Mouse (Mus musculus): ENCODE data around the gene Fbxo40. TPM values are rescaled to one million over a fixed set of nuclear protein-coding genes. Genes with fewer than 3 reads are reported as not detected.

Fbxo40 gene
- polyA plus RNA-seq, 1 experiment from 2014 or later, result 0.12 TPM

- ATAC-seq (no peak), DNase-seq (ENCODE audit: low spot score) (no peak)
- no peaks in the 10 kb centered on the region for H3K36me3 ChIP-seq (ENCODE audit: insufficient read depth, low read length)
- no peak overlapping the region for H3K9ac ChIP-seq (replicated peaks; ENCODE audit: low read depth)
- no peaks in the 10 kb centered on the region for H3K4me1 ChIP-seq (ENCODE audit: insufficient read depth, low read depth, low read length)
- no peaks in the 10 kb centered on the region for H3K27me3 ChIP-seq (replicated peaks; ENCODE audit: insufficient read depth, low read length)
- WGBS, result 68% methylated on average over 4 of the region's 4 CpGs
- no peak overlapping the region for H3K4me3 ChIP-seq (ENCODE audit: low read depth, low read length)
- TF ChIP-seq CTCF (IDR thresholded peaks at IDR 0.05) (no peak), EP300 (IDR thresholded peaks at IDR 0.05) (no peak)
- H3K4me2 ChIP-seq (replicated peaks; ENCODE audit: low read depth, low read length), result no peak overlapping the region
- no peaks in the 10 kb centered on the region for H3K9me3 ChIP-seq (ENCODE audit: low read length)
- no peak overlapping the region for H3K27ac ChIP-seq (ENCODE audit: low read length)
Measured at GRCm38 (mm10) chr16:36941895-36942294, 48.4 kb downstream of the Fbxo40 start.

- no peak overlapping the region for H3K27ac ChIP-seq (ENCODE audit: low read length)
- H3K9ac ChIP-seq (replicated peaks; ENCODE audit: low read depth), result no peak overlapping the region
- no peak for TF ChIP-seq EP300 (IDR thresholded peaks at IDR 0.05)
- no peak for TF ChIP-seq CTCF (IDR thresholded peaks at IDR 0.05)
- no peak overlapping the region for H3K4me2 ChIP-seq (replicated peaks; ENCODE audit: low read depth, low read length)
- H3K9me3 ChIP-seq (ENCODE audit: low read length), result no peaks in the 10 kb centered on the region
- H3K27me3 ChIP-seq (replicated peaks; ENCODE audit: insufficient read depth, low read length), result no peaks in the 10 kb centered on the region
- no peak overlapping the region for H3K4me3 ChIP-seq (ENCODE audit: low read depth, low read length)
- no peaks in the 10 kb centered on the region for H3K4me1 ChIP-seq (ENCODE audit: insufficient read depth, low read depth, low read length)
- peak; percentile 46 for DNase-seq (ENCODE audit: low spot score)
- H3K36me3 ChIP-seq (ENCODE audit: insufficient read depth, low read length), result no peaks in the 10 kb centered on the region
- WGBS, result 57% methylated on average over 6 of the region's 6 CpGs
- peak; percentile 37; the same call in 1 of the 2 replicates for ATAC-seq
Measured at GRCm38 (mm10) chr16:36941137-36941727, 49.0 kb downstream of the Fbxo40 start.

DNA sequence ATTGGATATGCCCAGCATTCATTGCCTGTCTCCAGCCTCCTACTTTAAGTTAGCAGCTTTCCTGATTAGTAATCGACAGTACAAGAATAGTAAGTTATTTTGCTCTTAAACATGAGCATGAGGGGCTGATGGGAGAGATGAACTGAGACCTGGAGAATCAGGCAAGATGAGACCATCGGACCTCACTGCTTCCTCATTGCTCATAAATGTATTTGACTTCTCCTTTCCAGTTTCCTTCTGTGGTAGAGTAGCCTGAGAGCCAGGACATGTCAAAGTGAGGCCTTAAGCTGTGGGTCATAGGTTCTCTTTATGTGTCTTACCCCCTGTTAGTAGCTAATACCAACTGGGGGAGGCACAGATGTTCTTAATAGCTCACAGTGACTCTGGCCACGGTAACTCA is 54.5 kb downstream of the Fbxo40 start:
- H3K27me3 ChIP-seq (replicated peaks; ENCODE audit: insufficient read depth, low read length), result no peaks in the 10 kb centered on the region
- H3K27ac ChIP-seq (ENCODE audit: low read length), result no peak overlapping the region
- no peaks in the 10 kb centered on the region; the same call in 1 of the 2 replicates for H3K4me1 ChIP-seq (ENCODE audit: insufficient read depth, low read depth, low read length)
- H3K4me2 ChIP-seq (replicated peaks; ENCODE audit: low read depth, low read length), result 0 out of 2 replicates have a peak overlapping the region, but pooled peaks have one; percentile 14
- no peak overlapping the region for H3K4me3 ChIP-seq (ENCODE audit: low read depth, low read length)
- TF ChIP-seq EP300 (IDR thresholded peaks at IDR 0.05) (no peak), CTCF (IDR thresholded peaks at IDR 0.05) (no peak)
- no peaks in the 10 kb centered on the region; the same call in 1 of the 2 replicates for H3K36me3 ChIP-seq (ENCODE audit: insufficient read depth, low read length)
- ATAC-seq (no peak), DNase-seq (ENCODE audit: low spot score) (peak; percentile 25)
- H3K9me3 ChIP-seq (ENCODE audit: low read length), result no peaks in the 10 kb centered on the region
- no peak overlapping the region for H3K9ac ChIP-seq (replicated peaks; ENCODE audit: low read depth)
- WGBS, result 73% methylated on average over 3 of the region's 3 CpGs

DNA sequence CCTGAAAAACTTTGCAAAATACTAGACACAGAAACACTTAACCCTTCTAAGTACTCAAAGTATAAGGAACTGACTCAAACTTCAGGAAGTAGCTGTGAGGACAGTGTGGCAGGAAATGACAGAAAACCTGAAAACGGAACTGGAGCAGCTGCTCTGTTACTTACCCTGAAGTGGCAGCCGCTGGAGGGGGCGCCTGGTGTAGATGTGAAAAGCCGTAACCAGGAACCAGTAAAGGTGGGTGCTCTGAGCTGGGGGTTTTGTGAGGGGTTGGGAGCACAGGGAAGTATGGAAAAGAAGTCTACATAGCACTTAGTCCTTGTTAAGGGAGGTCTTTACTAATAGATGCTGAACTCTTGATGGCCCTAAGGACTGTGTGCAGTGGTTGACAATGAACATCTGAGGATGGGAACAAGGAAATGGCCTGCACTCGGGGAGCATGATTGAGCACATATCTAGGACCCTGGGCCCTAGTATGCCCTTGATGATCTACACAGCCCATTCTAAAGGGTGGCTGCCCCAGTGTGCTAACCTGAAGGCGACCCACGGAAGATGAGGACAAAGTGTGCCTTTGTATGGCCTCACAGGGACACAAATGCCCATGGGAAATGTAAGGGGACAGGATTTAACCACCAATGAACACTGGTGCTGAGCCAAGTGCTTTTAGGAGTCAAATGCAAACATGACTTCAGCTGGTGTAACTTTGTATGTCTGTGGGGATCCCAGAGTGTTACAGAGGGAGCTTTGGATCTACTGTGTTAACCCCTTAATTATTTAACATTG is 55.2 kb downstream of the Fbxo40 start, which contains the start of gene Hcls1:
Gene Hcls1, plus strand, starts transcription at position 143 of the 780 bp plus-strand sequence.
- H3K9me3 ChIP-seq (ENCODE audit: low read length), result no peaks in the 10 kb centered on the region
- 0 out of 2 replicates have a peak within 1 kb of the TSS, but pooled peaks have one; percentile 14 for H3K4me2 ChIP-seq (replicated peaks; ENCODE audit: low read depth, low read length)
- no peak within 1 kb of the TSS for H3K9ac ChIP-seq (replicated peaks; ENCODE audit: low read depth)
- no peaks in the 10 kb centered on the region; the same call in 1 of the 2 replicates for H3K4me1 ChIP-seq (ENCODE audit: insufficient read depth, low read depth, low read length)
- WGBS, result 45% methylated on average over 7 of the region's 7 CpGs
- H3K4me3 ChIP-seq (ENCODE audit: low read depth, low read length), result peak within 1 kb of the TSS; percentile 12; the same call in 1 of the 2 replicates
- DNase-seq (ENCODE audit: low spot score) (peak; percentile 49), ATAC-seq (peak; percentile 47)
- H3K27me3 ChIP-seq (replicated peaks; ENCODE audit: insufficient read depth, low read length), result no peaks in the 10 kb centered on the region
- TF ChIP-seq EP300 (IDR thresholded peaks at IDR 0.05), result no peak
- no peak for TF ChIP-seq CTCF (IDR thresholded peaks at IDR 0.05)
- H3K27ac ChIP-seq (ENCODE audit: low read length), result peak within 1 kb of the TSS; percentile 64
- H3K36me3 ChIP-seq (ENCODE audit: insufficient read depth, low read length), result no peaks in the 10 kb centered on the region; the same call in 1 of the 2 replicates

- Histone ChIP-seq H3K9me3 (ENCODE audit: low read length) (no peaks in the 10 kb centered on the region), H3K27me3 (replicated peaks; ENCODE audit: insufficient read depth, low read length) (no peaks in the 10 kb centered on the region), H3K4me1 (ENCODE audit: insufficient read depth, low read depth, low read length) (no peaks in the 10 kb centered on the region; the same call in 1 of the 2 replicates), H3K27ac (ENCODE audit: low read length) (peak overlapping the region; percentile 64), H3K9ac (replicated peaks; ENCODE audit: low read depth) (no peak overlapping the region), H3K36me3 (ENCODE audit: insufficient read depth, low read length) (peaks cover under 1% of the 10 kb centered on the region; the same call in 1 of the 2 replicates), H3K4me2 (replicated peaks; ENCODE audit: low read depth, low read length) (no peak overlapping the region), H3K4me3 (ENCODE audit: low read depth, low read length) (no peak overlapping the region)
- 26% methylated on average over 6 of the region's 6 CpGs for WGBS
- DNase-seq (ENCODE audit: low spot score) (peak; percentile 54), ATAC-seq (peak; percentile 68)
- TF ChIP-seq EP300 (IDR thresholded peaks at IDR 0.05) (no peak), CTCF (IDR thresholded peaks at IDR 0.05) (no peak)
Measured at GRCm38 (mm10) chr16:36934131-36934840, 56.0 kb downstream of the Fbxo40 start.

DNA sequence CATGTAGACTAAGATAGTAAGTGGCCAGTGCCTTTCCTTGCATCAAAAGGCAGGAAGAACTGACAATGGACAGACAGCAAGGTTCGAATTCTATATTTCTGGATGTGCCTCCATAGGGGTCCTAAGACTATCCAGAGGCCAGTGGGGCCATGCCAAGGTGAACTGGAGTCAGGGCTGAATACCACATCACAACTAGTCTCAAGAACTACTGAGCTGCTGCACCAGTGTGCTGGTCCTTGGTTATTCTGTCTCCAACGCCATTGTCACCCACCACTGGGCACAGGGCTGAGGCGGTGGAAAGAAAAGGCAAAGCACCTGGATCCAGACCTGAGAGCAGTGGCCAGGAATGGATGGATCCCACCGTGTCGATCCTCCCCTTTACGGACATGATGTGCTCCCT is 57.7 kb downstream of the Fbxo40 start:
- Histone ChIP-seq H3K9ac (replicated peaks; ENCODE audit: low read depth) (no peak overlapping the region), H3K4me1 (ENCODE audit: insufficient read depth, low read depth, low read length) (no peaks in the 10 kb centered on the region; the same call in 1 of the 2 replicates), H3K36me3 (ENCODE audit: insufficient read depth, low read length) (peaks cover 13% of the 10 kb centered on the region), H3K4me2 (replicated peaks; ENCODE audit: low read depth, low read length) (no peak overlapping the region), H3K27me3 (replicated peaks; ENCODE audit: insufficient read depth, low read length) (no peaks in the 10 kb centered on the region), H3K27ac (ENCODE audit: low read length) (no peak overlapping the region), H3K4me3 (ENCODE audit: low read depth, low read length) (no peak overlapping the region), H3K9me3 (ENCODE audit: low read length) (no peaks in the 10 kb centered on the region)
- TF ChIP-seq CTCF (IDR thresholded peaks at IDR 0.05), result no peak
- ATAC-seq (no peak), DNase-seq (ENCODE audit: low spot score) (no peak)
- WGBS, result 91% methylated on average over 6 of the region's 6 CpGs
